Mouse (Mus musculus) urinary bladder, adult 18-20 months (tissue): Measurements from ENCODE around the gene Ccna1.

Experiments
- DNase-seq, 2 experiments: peaks; one replicate each; pipeline ENCODE4 v3.0.0; 2022; ENCODE audit warnings: low spot score in 2 of 2, mixed read lengths in 2 of 2

Gene Ccna1

GRCm38 (mm10) chr3:55065738-55066665, 10.7 kb upstream of the Ccna1 start:
- no peak for DNase-seq

GRCm38 (mm10) chr3:55064396-55064795, 9.1 kb upstream of the Ccna1 start:
- peak; percentile 6 to 35 for DNase-seq

- no peak for DNase-seq
These were observed 7.4 kb upstream of the Ccna1 start for GRCm38 (mm10) chr3:55062653-55063052.

GRCm38 (mm10) chr3:55056376-55056775, 1.1 kb upstream of the Ccna1 start:
- DNase-seq, result no peak

- no peak for DNase-seq
These were observed 433 bp upstream of the Ccna1 start for GRCm38 (mm10) chr3:55055747-55056120.

GRCm38 (mm10) chr3:55054231-55054630, 1.1 kb downstream of the Ccna1 start:
- no peak for DNase-seq

GRCm38 (mm10) chr3:55044601-55045370, 10.5 kb downstream of the Ccna1 start:
- no peak for DNase-seq

- no peak for DNase-seq
These were observed 17.7 kb downstream of the Ccna1 start for GRCm38 (mm10) chr3:55037608-55038007.

- DNase-seq, result no peak
These were observed 27.9 kb downstream of the Ccna1 start for GRCm38 (mm10) chr3:55027271-55027840.

- DNase-seq, result no peak
These were observed 29.8 kb downstream of the Ccna1 start for GRCm38 (mm10) chr3:55025502-55025901.

- no peak for DNase-seq
These were observed 32.0 kb downstream of the Ccna1 start for GRCm38 (mm10) chr3:55023347-55023746.

GRCm38 (mm10) chr3:55022247-55022646, 33.1 kb downstream of the Ccna1 start:
- no peak for DNase-seq

- DNase-seq, result no peak
These were observed 42.8 kb downstream of the Ccna1 start for GRCm38 (mm10) chr3:55012536-55012935.

GRCm38 (mm10) chr3:55011681-55012080, 43.6 kb downstream of the Ccna1 start:
- DNase-seq, result no peak

GRCm38 (mm10) chr3:55008965-55009741, 46.1 kb downstream of the Ccna1 start:
- DNase-seq, result no peak

GRCm38 (mm10) chr3:55004036-55004435, 51.3 kb downstream of the Ccna1 start:
- no peak for DNase-seq

GRCm38 (mm10) chr3:55001677-55002076, 53.6 kb downstream of the Ccna1 start:
- DNase-seq, result no peak
